In genomic region chr17:34898706-34899052, GRCm38 (mm10) we compare ENCODE assay signal across 8 mouse cellular contexts. TPM values are rescaled to one million over a fixed set of nuclear protein-coding genes. Genes with fewer than 3 reads are reported as not detected.
DNase-seq lines count a peak whose midpoint lies in the region; ATAC-seq and TF ChIP-seq lines count a peak whose summit lies in the region.

No protein-coding gene starts in this region.

- WGBS in heart, postnatal 0 days, result 4% methylated on average over 4 of the region's 47 CpGs
- under 1% methylated on average over 24 of the region's 47 CpGs for WGBS in liver, embryonic 14.5 days (ENCODE audit: insufficient replicate concordance)

- peak overlapping the region; percentile 93 for H3K9ac ChIP-seq in heart, postnatal 0 days (replicated peaks; ENCODE audit: low read depth, low read length)
- peak overlapping the region; percentile 85 for H3K9ac ChIP-seq in liver, embryonic 14.5 days (replicated peaks)

- no peak for ATAC-seq in heart, postnatal 0 days (ENCODE audit: insufficient read depth, low read depth)
- ATAC-seq in liver, embryonic 14.5 days (ENCODE audit: insufficient read depth), result no peak

- peak overlapping the region; percentile 99 for H3K27ac ChIP-seq in layer of hippocampus, adult 2 months
- H3K27ac ChIP-seq in brown adipose tissue, adult 24 weeks (replicated peaks; ENCODE audit: low read depth, low read length), result no peak overlapping the region
- H3K27ac ChIP-seq in heart, postnatal 0 days (ENCODE audit: low read depth), result peak overlapping the region; percentile 97
- H3K27ac ChIP-seq in liver, embryonic 14.5 days, result peak overlapping the region; percentile 75

- no peaks in the 10 kb centered on the region for H3K27me3 ChIP-seq in heart, postnatal 0 days (ENCODE audit: control insufficient read depth, insufficient read depth, low read length)
- H3K27me3 ChIP-seq in liver, embryonic 14.5 days (ENCODE audit: control insufficient read depth, insufficient read depth, low read length), result no peaks in the 10 kb centered on the region

- DNase-seq in layer of hippocampus, adult 2 months (ENCODE audit: low spot score in 2 of 2), result no peak
- DNase-seq in layer of hippocampus, postnatal 14 days (ENCODE audit: low spot score in 2 of 2), result no peak
- DNase-seq in heart, postnatal 0 days (ENCODE audit: low spot score), result no peak
- no peak for DNase-seq in liver, embryonic 14.5 days (ENCODE audit: low read depth in 3 of 3, low spot score in 3 of 3)
- no peak for DNase-seq in ovary, postnatal 10 days (ENCODE audit: low spot score)
- no peak for DNase-seq in urinary bladder, adult 18-20 months (ENCODE audit: low spot score in 2 of 2)
- DNase-seq in cerebellum, adult 11-12 months, result no peak

- no peaks in the 10 kb centered on the region for H3K9me3 ChIP-seq in heart, postnatal 0 days (replicated peaks; ENCODE audit: control insufficient read depth, low read length)
- no peaks in the 10 kb centered on the region for H3K9me3 ChIP-seq in liver, embryonic 14.5 days (ENCODE audit: control insufficient read depth, low read length)

- peaks cover 23% of the 10 kb centered on the region for H3K36me3 ChIP-seq in heart, postnatal 0 days (replicated peaks; ENCODE audit: control insufficient read depth, insufficient read depth, low read length)
- H3K36me3 ChIP-seq in liver, embryonic 14.5 days (replicated peaks; ENCODE audit: control insufficient read depth, insufficient read depth, low read depth), result peaks cover 3% of the 10 kb centered on the region

- H3K4me1 ChIP-seq in brown adipose tissue, adult 24 weeks (ENCODE audit: control insufficient read depth, insufficient read depth, insufficient read length, low read length), result peaks cover 3% of the 10 kb centered on the region; the same call in 1 of the 2 replicates
- H3K4me1 ChIP-seq in heart, postnatal 0 days (ENCODE audit: control insufficient read depth, insufficient read depth), result peaks cover 19% of the 10 kb centered on the region
- H3K4me1 ChIP-seq in liver, embryonic 14.5 days (replicated peaks; ENCODE audit: control insufficient read depth in 2 of 2, insufficient read depth in 2 of 2, low read length in 1 of 2), result peaks cover 7 to 15% of the 10 kb centered on the region in 2 experiments

- no peak for TF ChIP-seq CTCF in layer of hippocampus, adult 2 months (conservative IDR thresholded peaks at IDR 0.05)
- TF ChIP-seq CTCF in heart, postnatal 0 days (IDR thresholded peaks at IDR 0.05; ENCODE audit: low read depth), result no peak
- no peak for TF ChIP-seq CTCF in liver, embryonic 14.5 days (IDR thresholded peaks at IDR 0.05; ENCODE audit: low read depth)

- peak overlapping the region; percentile 81 for H3K4me2 ChIP-seq in heart, postnatal 0 days (ENCODE audit: low read depth, low read length)
- peak overlapping the region; percentile 97 for H3K4me2 ChIP-seq in liver, embryonic 14.5 days (ENCODE audit: low read depth)

- no peak for TF ChIP-seq EP300 in heart, postnatal 0 days (IDR thresholded peaks at IDR 0.05; ENCODE audit: low read depth)
- no peak for TF ChIP-seq EP300 in liver, embryonic 14.5 days (IDR thresholded peaks at IDR 0.05; ENCODE audit: low read depth)

- peak overlapping the region; percentile 94 for H3K4me3 ChIP-seq in layer of hippocampus, adult 2 months
- peak overlapping the region; percentile 97 for H3K4me3 ChIP-seq in brown adipose tissue, adult 24 weeks (ENCODE audit: insufficient read depth, low read depth, low read length)
- peak overlapping the region; percentile 97 for H3K4me3 ChIP-seq in heart, postnatal 0 days (ENCODE audit: low read depth, low read length)
- H3K4me3 ChIP-seq in liver, embryonic 14.5 days (ENCODE audit: insufficient read depth in 1 of 2, low read depth in 2 of 2, low read length in 2 of 2), result peak overlapping the region; percentile 64 to 85

RNA-seq across cellular contexts. Expression of gene Ehmt2, which starts 0.4 kb away (rescaled TPM):
- 100 to 1,000 TPM; 181 to 190 TPM for total RNA-seq in layer of hippocampus, adult 2 months (2021)
- 100 to 1,000 TPM; 168 to 173 TPM for total RNA-seq in layer of hippocampus, postnatal 14 days (2021)
- polyA plus RNA-seq in brown adipose tissue, adult 24 weeks (2012; ENCODE audit: insufficient read depth, insufficient read length, missing spikeins), result 27.4 and 30.6 TPM in 2 replicates
- total RNA-seq in heart, postnatal 0 days (2014; rRNA removed; ENCODE audit: low replicate concordance), result 80.3 and 95.8 TPM in 2 replicates
- polyA plus RNA-seq in heart, postnatal 0 days (2015; fragmentation: Nextera tagmentation; extraction: Ambion mirVana), result 17.5 and 17.6 TPM in 2 replicates
- polyA plus RNA-seq in liver, embryonic 14.5 days (2012; rRNA removed), result 28.5 and 29.7 TPM in 2 replicates
- polyA plus RNA-seq in liver, embryonic 14.5 days (2014; fragmentation: Nextera tagmentation; extraction: Ambion mirVana), result 10.2 TPM in 2 replicates

RNA-seq across cellular contexts. Expression of gene C2, which starts 0.6 kb away (rescaled TPM):
- 1 to 10 TPM; 1.1 to 1.8 TPM for total RNA-seq in layer of hippocampus, adult 2 months (2021)
- total RNA-seq in layer of hippocampus, postnatal 14 days (2021), result 1 to 10 TPM; 2.0 to 3.7 TPM
- 6.0 and 12.4 TPM in 2 replicates for polyA plus RNA-seq in brown adipose tissue, adult 24 weeks (2012; ENCODE audit: insufficient read depth, insufficient read length, missing spikeins)
- 4.5 and 7.1 TPM in 2 replicates for total RNA-seq in heart, postnatal 0 days (2014; rRNA removed; ENCODE audit: low replicate concordance)
- 2.9 and 3.3 TPM in 2 replicates for polyA plus RNA-seq in heart, postnatal 0 days (2015; fragmentation: Nextera tagmentation; extraction: Ambion mirVana)
- polyA plus RNA-seq in liver, embryonic 14.5 days (2012; rRNA removed), result 14.6 and 15.6 TPM in 2 replicates
- polyA plus RNA-seq in liver, embryonic 14.5 days (2014; fragmentation: Nextera tagmentation; extraction: Ambion mirVana), result 14.1 and 15.8 TPM in 2 replicates

RNA-seq across cellular contexts. Expression of gene Slc44a4, which starts 15.6 kb away (rescaled TPM):
- under 1 TPM in 1 of 2 experiments, not detected in 1; 0.29 TPM for total RNA-seq in layer of hippocampus, adult 2 months (2021)
- under 1 TPM; 0.18 to 0.38 TPM for total RNA-seq in layer of hippocampus, postnatal 14 days (2021)
- not detected in 2 replicates for polyA plus RNA-seq in brown adipose tissue, adult 24 weeks (2012; ENCODE audit: insufficient read depth, insufficient read length, missing spikeins)
- total RNA-seq in heart, postnatal 0 days (2014; rRNA removed; ENCODE audit: low replicate concordance), result not detected in 2 replicates
- polyA plus RNA-seq in heart, postnatal 0 days (2015; fragmentation: Nextera tagmentation; extraction: Ambion mirVana), result 0.29 TPM in 1 of 2 replicates, not detected in the other
- polyA plus RNA-seq in liver, embryonic 14.5 days (2012; rRNA removed), result 1.0 and 1.6 TPM in 2 replicates
- 2.5 and 2.7 TPM in 2 replicates for polyA plus RNA-seq in liver, embryonic 14.5 days (2014; fragmentation: Nextera tagmentation; extraction: Ambion mirVana)

RNA-seq across cellular contexts. Expression of gene Gm20547, which starts 16.8 kb away (rescaled TPM):
- not detected for total RNA-seq in layer of hippocampus, adult 2 months (2021)
- not detected for total RNA-seq in layer of hippocampus, postnatal 14 days (2021)
- polyA plus RNA-seq in brown adipose tissue, adult 24 weeks (2012; ENCODE audit: insufficient read depth, insufficient read length, missing spikeins), result not detected in 2 replicates
- total RNA-seq in heart, postnatal 0 days (2014; rRNA removed; ENCODE audit: low replicate concordance), result not detected in 2 replicates
- not detected in 2 replicates for polyA plus RNA-seq in heart, postnatal 0 days (2015; fragmentation: Nextera tagmentation; extraction: Ambion mirVana)
- polyA plus RNA-seq in liver, embryonic 14.5 days (2012; rRNA removed), result 0.02 TPM in 2 replicates
- polyA plus RNA-seq in liver, embryonic 14.5 days (2014; fragmentation: Nextera tagmentation; extraction: Ambion mirVana), result not detected in 2 replicates

RNA-seq across cellular contexts. Expression of gene Zbtb12, which starts 19.4 kb away (rescaled TPM):
- 1 to 10 TPM; 7.5 to 9.0 TPM for total RNA-seq in layer of hippocampus, adult 2 months (2021)
- total RNA-seq in layer of hippocampus, postnatal 14 days (2021), result 1 to 10 TPM; 6.4 to 8.1 TPM
- 3.0 and 3.3 TPM in 2 replicates for polyA plus RNA-seq in brown adipose tissue, adult 24 weeks (2012; ENCODE audit: insufficient read depth, insufficient read length, missing spikeins)
- total RNA-seq in heart, postnatal 0 days (2014; rRNA removed; ENCODE audit: low replicate concordance), result 6.1 and 7.6 TPM in 2 replicates
- polyA plus RNA-seq in heart, postnatal 0 days (2015; fragmentation: Nextera tagmentation; extraction: Ambion mirVana), result 0.63 and 0.93 TPM in 2 replicates
- polyA plus RNA-seq in liver, embryonic 14.5 days (2012; rRNA removed), result 5.1 and 6.2 TPM in 2 replicates
- polyA plus RNA-seq in liver, embryonic 14.5 days (2014; fragmentation: Nextera tagmentation; extraction: Ambion mirVana), result 0.10 and 0.14 TPM in 2 replicates
